Mouse (Mus musculus): Measurements from ENCODE around the gene Tex2.
"Not testable (repeated sequence)": the region's sequence is repeated elsewhere in the genome, so short reads cannot be mapped to it uniquely, and the experiment has no call there.

Tex2 gene

DNA sequence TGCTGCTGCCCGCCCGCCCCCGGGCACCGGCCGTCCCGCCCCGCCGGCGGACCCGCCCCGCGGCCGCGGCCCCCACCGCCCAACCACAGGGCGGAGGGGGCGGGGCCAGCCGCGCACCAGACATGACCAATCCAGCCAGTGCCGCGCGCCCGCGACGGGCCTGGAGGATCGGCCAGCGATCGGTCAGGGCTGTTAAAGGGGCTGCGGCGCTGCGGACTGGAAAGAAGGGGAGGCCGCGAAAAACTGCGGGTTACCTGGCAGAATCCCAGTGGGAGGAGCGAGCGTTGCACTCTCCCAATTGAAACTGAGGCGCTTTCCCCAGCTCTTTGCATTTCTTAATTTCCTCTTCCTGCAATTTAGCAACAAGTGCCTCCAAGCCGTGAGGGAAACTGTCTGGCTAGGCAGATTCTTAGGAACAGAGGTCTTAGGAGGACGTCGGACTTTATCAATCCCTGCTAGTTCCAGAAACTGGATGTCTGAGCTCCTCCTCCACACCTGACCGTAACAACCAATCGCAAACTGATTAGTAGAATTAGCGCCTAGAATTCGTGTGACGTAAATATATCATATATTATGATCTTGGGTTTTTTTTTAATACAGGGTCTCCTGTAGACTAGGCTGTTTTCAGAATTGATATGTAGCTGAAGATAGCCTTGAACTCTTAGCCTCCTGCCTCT lies at the start of gene Tex2:
TSS of gene Tex2 (minus strand) at position 463 of the 677 bp plus-strand sequence.
- peak; percentile 99 for DNase-seq (ENCODE audit: low read depth)

DNA sequence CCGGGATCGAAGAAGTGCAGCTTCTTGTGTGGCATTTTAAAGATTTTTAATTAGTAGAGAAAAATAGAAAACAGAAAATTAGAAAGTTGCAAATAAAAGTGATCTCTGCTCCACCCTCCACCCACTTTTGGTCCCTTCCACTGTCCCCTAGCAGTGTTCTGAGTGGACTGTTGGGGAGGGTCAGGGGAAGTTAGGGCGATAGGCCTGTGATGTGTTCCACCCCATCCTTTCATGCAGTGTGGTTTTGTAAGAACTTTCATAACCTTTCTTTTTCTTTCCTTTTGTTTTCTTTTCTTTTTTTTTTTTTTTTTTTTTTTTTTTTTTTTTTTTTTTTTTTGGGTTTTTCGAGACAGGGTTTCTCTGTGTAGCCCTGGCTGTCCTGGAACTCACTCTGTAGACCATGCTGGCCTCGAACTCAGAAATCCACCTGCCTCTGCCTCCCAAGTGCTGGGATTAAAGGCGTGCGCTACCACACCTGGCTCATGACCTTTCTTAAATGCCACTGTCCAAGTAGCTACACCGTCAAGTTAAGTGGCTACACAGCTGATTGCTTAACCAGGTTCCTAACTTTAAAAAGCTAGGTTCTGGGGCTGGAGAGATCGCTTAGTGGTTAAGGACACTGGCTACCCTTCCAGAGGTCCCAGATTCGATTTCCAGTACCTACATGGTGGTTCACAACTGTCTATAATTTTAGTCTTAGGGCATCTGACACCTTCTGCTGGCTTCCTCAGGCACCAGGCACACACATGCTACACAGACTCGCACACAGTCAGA lies 49.6 kb upstream of the Tex2 start:
- DNase-seq (ENCODE audit: low read depth), result no peak

DNA sequence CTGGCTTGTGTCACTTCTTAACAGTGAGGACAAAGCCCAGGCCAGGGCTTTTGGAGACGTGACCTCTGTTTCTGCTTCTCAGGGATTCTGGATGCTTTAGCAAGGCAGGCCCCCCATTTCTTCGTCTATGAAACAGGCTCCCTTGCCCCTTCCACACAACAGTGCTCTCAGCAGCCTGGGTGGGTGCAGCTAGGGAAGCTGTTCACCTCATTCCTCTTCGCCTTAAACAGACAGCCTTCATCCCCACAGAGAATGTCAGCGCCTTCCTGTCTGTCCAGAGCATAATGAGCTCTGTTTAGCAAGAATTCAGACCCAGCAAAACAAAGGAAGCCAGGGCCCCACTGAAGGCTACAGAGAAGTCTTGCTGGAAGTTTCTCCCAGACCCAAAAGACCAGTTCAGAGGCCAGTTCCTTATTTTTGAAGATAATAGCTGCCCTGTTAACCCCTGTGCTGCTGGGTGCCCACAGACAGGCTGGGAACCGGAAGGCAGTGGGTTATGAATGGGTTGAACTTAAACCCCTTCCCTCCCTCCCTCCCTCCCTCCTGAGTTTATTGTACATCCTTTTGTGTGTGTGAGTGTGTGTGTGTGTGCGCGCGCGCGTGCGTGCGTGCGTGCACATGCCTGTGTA lies 47.3 kb upstream of the Tex2 start:
- DNase-seq (ENCODE audit: low read depth), result no peak

- DNase-seq (ENCODE audit: low read depth), result peak; percentile 79
These were observed 46.5 kb upstream of the Tex2 start for GRCm38 (mm10) chr11:106659598-106660295.

DNA sequence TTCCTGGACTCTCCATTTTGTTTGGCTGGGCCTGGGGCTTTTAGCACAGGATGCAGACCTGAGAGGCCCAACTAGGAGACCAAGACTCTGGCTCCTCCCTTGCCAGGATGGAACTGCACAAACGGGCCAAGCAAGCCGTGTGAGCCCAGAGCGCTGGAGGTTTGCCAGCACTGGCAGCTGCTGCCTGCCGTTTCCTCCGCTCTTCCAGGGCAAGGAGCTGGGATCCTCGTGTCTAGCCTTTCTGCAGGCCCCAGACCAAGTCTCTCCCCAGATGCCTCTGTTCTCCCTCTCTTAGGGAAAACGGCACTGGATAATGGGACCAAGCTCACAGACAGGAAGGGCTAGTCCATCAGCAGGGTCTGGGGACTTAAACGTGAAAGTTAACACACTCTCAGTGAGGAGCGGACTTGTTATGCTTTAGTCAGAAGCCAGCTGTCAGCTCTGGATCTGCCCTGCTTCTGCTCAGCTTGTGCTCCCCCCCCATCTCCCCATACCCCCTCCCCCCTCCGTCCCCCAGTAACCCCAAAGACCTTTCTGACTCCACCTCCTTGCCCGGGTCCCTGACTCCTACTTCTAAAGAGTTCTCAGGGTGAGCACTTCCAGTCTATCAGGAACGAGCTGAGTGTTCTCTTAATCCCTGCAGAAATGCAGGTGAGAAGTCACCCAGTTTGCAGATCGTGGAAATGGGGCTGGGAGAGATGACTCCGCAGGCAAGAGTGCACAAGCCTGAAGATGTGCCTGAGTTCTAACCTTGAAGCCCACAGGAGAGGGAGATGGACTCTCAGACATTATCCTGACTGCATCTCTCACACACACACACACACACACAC lies 45.0 kb upstream of the Tex2 start:
- DNase-seq (ENCODE audit: low read depth), result peak; percentile 79

DNA sequence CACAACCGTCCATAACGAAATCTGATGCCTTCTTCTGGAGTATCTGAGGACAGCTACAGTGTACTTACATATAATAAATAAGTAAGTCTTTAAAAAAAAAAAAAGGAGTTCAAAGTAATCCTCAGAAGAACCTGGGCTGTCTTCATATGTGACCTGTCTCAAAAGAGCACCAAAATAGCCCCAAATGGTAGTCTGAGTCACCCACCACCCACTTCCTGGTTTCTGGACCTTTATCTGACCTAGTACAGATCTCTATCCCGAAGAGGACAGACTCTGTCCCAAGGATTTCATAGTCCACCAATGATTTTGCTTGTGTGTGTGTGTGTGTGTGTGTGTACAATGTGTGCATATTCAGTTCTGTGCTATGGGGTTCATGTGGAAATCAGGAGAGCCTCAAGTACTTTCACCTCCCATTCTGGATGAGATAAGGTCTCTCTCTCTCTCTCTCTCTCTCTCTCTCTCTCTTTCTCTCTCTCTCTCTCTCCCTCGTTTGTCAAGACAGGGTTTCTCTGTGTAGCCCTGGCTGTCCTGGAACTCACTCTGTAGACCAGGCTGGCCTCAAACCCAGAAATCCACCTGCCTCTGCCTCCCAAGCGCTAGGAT lies 43.8 kb upstream of the Tex2 start:
- not testable (repeated sequence) for DNase-seq (ENCODE audit: low read depth)

GRCm38 (mm10) chr11:106648347-106648746 lies 35.1 kb upstream of the Tex2 start:
- DNase-seq (ENCODE audit: low read depth), result peak; percentile 85

GRCm38 (mm10) chr11:106642966-106643637 lies 29.9 kb upstream of the Tex2 start:
- DNase-seq (ENCODE audit: low read depth), result no peak

DNA sequence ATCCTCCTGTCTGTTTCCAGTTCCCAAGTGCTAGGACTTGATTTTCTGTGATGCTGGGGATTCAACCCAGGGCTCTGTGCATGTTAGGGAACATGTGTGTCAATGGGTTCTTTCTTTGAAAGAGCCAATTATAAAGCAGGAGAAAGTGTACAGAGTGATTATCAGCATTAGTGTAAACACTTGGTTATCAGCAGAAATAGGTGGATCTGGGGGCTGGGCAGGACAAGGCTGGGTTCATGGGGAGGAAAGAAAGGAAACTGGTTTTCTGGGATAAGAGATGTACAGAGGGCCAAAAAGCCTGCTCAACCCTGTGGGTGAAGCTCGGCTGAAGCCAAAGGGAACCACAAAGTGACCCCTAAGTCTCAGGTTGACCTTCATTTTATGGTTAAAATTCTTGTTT lies 28.4 kb upstream of the Tex2 start:
- DNase-seq (ENCODE audit: low read depth), result no peak

- DNase-seq (ENCODE audit: low read depth), result no peak
These were observed 26.8 kb upstream of the Tex2 start for GRCm38 (mm10) chr11:106640059-106640458.

GRCm38 (mm10) chr11:106639356-106639692 lies 26.1 kb upstream of the Tex2 start:
- DNase-seq (ENCODE audit: low read depth), result no peak

DNA sequence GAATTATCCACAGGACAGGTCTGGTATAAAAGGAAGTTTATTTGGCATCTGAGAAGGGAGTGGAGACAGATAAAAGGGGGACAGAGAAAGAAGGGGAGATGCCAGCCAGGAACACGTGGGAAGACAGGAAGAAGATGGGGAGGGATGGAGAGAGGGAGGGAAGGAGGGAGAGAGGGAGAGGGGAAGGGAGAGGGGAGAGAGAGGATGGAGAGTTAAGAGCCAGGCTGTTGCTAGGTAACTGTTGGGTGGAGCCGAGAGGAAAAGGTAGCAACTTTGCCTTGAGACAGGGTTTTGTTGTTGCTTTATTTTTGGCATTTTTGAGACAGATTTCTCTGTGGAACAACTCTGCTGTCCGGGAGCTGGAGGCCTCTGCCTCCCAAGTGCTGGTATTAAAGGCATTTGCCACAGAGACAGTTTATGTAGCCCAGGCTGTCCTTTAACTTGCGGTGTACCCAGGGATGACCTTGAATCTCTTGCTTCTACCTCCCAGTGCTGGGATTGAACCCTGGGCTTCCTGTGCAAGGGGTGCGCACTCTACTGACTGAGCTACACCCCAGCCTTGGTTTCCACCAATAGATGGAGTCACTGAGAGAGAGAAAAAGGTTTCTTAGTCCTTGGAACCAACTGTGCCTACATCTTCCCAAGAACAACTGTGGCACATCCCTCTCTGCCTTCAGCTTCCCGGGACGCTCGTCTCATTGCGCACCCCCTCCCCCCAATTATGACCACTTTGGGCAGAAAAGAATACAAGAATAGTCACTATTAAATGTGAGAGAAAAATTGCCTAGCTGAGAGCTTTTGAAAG lies 25.5 kb upstream of the Tex2 start:
- DNase-seq (ENCODE audit: low read depth), result no peak

- no peak for DNase-seq (ENCODE audit: low read depth)
These were observed 24.5 kb upstream of the Tex2 start for GRCm38 (mm10) chr11:106637754-106638153.

GRCm38 (mm10) chr11:106635946-106636345 lies 22.7 kb upstream of the Tex2 start:
- DNase-seq (ENCODE audit: low read depth), result no peak

DNA sequence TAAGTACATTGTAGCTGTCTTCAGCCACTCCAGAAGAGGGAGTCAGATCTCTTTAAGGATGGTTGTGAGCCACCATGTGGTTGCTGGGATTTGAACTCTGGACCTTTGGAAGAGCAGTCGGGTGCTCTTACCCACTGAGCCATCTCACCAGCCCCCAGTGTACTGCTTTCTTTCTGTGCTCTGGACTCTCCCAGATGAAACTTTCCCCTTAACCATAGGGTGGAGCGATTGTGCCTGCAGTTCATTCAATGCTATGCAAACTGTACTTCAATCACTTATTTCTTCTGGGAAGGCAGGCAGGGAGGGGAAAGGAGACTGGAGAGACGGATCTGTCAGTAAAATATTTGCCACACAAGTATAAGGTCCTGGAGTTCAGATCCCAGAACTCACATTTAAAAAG lies 21.0 kb upstream of the Tex2 start:
- DNase-seq (ENCODE audit: low read depth), result not testable (repeated sequence)

DNA sequence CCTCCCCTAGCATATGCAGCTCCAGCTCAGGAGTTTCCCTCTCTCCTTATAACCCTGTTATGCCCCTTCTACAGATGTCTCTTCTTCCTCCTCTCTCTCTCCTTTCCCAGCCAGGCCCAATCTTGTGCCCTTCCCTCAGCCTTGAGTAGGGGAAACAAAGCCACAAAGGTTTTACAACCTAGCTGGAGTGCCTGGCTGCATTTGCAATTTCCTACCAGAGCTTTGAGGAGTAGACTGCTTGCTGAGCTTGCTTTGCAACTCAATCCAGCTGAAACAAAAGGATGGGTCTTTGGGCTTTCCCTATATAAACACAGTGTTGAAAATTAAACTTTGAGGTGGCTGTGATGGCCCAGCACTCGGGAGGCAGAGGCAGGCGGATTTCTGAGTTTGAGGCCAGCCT lies 20.2 kb upstream of the Tex2 start:
- no peak for DNase-seq (ENCODE audit: low read depth)

DNA sequence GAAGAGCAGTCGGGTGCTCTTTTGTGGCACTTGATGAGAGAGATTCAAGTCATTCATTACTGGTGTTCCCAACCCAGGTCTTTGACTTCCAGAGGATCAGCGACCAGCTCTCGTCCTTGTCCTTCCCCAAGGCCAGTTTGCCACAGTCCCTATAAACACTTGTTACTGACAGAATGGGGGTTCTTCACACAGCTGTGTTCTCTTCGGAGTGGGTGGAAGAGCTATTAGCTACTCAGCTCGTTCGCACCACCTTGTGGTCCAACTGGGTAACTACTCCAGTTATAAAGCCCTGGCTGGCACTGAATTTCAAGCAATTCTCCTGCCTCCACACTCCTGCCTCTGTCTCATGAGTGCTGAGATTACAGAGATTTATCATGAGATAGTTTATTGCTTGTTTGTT lies 14.5 kb upstream of the Tex2 start:
- peak; percentile 88 for DNase-seq (ENCODE audit: low read depth)

GRCm38 (mm10) chr11:106625577-106625976 lies 12.4 kb upstream of the Tex2 start:
- no peak for DNase-seq (ENCODE audit: low read depth)

DNA sequence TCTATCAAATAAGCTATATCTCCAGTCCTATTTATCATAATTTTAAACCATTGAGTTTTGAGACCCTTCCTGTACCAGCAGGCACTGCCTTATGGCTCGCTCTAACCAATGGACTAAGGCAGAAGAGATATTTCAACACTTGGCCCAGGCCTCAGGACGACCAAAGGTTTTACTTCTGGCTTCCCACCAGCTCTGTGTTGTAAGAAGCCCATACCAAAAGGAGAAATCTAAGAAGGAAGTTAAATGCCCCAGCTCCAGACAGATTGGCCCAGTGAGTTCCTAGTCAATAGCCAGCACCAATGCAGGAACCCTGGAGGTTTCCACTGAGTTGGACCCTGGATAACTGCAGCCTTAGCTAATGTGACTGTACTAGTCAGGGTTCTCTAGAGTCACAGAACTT lies 10.4 kb upstream of the Tex2 start:
- DNase-seq (ENCODE audit: low read depth), result peak; percentile 61

DNA sequence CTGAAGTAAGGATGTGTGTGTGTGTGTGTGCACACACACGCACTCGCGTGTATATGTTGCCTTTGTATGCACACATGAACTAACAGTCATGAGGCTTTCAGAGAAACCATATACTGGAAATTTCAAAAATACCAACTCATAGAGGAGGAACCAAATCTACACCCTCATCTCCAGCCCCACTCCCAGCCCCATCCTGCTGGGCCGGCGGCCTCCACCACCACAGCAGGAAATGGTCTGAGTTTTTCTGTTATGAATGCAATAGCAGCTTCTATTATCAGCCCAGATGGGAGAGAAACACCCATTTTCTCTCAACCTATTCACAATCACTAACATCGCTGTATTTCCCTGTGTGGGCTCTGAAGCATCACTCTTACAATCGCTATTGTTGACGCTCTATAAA lies 8.8 kb upstream of the Tex2 start:
- no peak for DNase-seq (ENCODE audit: low read depth)
